Mouse (Mus musculus) bone marrow, adult 2 months (tissue): ENCODE measurements around the gene Pamr1.

Source experiments
- CTCF ChIP-seq: fragments of 200-500 bp; IDR thresholded peaks from 2 replicates; pipeline ENCODE4 v1.5.1; 2011; ENCODE audit warnings: low read length, control low read depth; ENCODE audit not compliant: control insufficient read depth, insufficient read depth
- POLR2A ChIP-seq: fragments of 200-500 bp; IDR thresholded peaks from 2 replicates; pipeline ENCODE4 v1.6.1; 2011; ENCODE audit warnings: low read depth, mild to moderate bottlenecking, control low read depth, low read length, borderline replicate concordance; ENCODE audit not compliant: control insufficient read depth

GRCm38 (mm10) chr2:102685371-102686107 lies 135.7 kb downstream of the Pamr1 start:
- TF ChIP-seq CTCF = no peak
- no peak for TF ChIP-seq POLR2A
